Mouse (Mus musculus): ENCODE data around the gene Dhx36.
A peak's percentile ranks its signal among the peaks of the same experiment; 100 is the strongest.

Dhx36 gene

GRCm38 (mm10) chr3:62506488-62507205, at the start of gene Dhx36:
TSS of gene Dhx36 (minus strand) at chr3:62507004.
- peak; percentile 97 for DNase-seq (ENCODE audit: low read depth, low spot score)

GRCm38 (mm10) chr3:62527593-62527992, 20.8 kb upstream of the Dhx36 start:
- no peak for DNase-seq (ENCODE audit: low read depth, low spot score)

- no peak for DNase-seq (ENCODE audit: low read depth, low spot score)
Observed at GRCm38 (mm10) chr3:62527160-62527559, 20.4 kb upstream of the Dhx36 start.

GRCm38 (mm10) chr3:62507206-62507647, 423 bp upstream of the Dhx36 start:
- DNase-seq (ENCODE audit: low read depth, low spot score): no peak

- no peak for DNase-seq (ENCODE audit: low read depth, low spot score)
Observed at GRCm38 (mm10) chr3:62505166-62505900, 1.5 kb downstream of the Dhx36 start.

- DNase-seq (ENCODE audit: low read depth, low spot score): no peak
Observed at GRCm38 (mm10) chr3:62499327-62499726, 7.5 kb downstream of the Dhx36 start.

GRCm38 (mm10) chr3:62492568-62492967, 14.2 kb downstream of the Dhx36 start:
- DNase-seq (ENCODE audit: low read depth, low spot score): no peak

- DNase-seq (ENCODE audit: low read depth, low spot score): no peak
Observed at GRCm38 (mm10) chr3:62484340-62484739, 22.5 kb downstream of the Dhx36 start.

GRCm38 (mm10) chr3:62470179-62470578, 36.6 kb downstream of the Dhx36 start:
- no peak for DNase-seq (ENCODE audit: low read depth, low spot score)

GRCm38 (mm10) chr3:62464276-62464675, 42.5 kb downstream of the Dhx36 start:
- no peak for DNase-seq (ENCODE audit: low read depth, low spot score)

- DNase-seq (ENCODE audit: low read depth, low spot score): peak; percentile 61
Observed at GRCm38 (mm10) chr3:62459483-62459882, 47.3 kb downstream of the Dhx36 start.

GRCm38 (mm10) chr3:62458284-62459013, 48.4 kb downstream of the Dhx36 start:
- DNase-seq (ENCODE audit: low read depth, low spot score): peak; percentile 53

- DNase-seq (ENCODE audit: low read depth, low spot score): no peak
Observed at GRCm38 (mm10) chr3:62455854-62456253, 51.0 kb downstream of the Dhx36 start.

GRCm38 (mm10) chr3:62454096-62454495, 52.7 kb downstream of the Dhx36 start:
- DNase-seq (ENCODE audit: low read depth, low spot score): no peak

GRCm38 (mm10) chr3:62452961-62453360, 53.8 kb downstream of the Dhx36 start:
- DNase-seq (ENCODE audit: low read depth, low spot score): no peak

- no peak for DNase-seq (ENCODE audit: low read depth, low spot score)
Observed at GRCm38 (mm10) chr3:62449871-62450496, 56.8 kb downstream of the Dhx36 start.

GRCm38 (mm10) chr3:62447151-62447550, 59.7 kb downstream of the Dhx36 start:
- DNase-seq (ENCODE audit: low read depth, low spot score): no peak

- DNase-seq (ENCODE audit: low read depth, low spot score): no peak
Observed at GRCm38 (mm10) chr3:62446271-62446670, 60.5 kb downstream of the Dhx36 start.

GRCm38 (mm10) chr3:62443582-62444194, 63.1 kb downstream of the Dhx36 start:
- DNase-seq (ENCODE audit: low read depth, low spot score): no peak

GRCm38 (mm10) chr3:62440431-62440969, 66.3 kb downstream of the Dhx36 start:
- no peak for DNase-seq (ENCODE audit: low read depth, low spot score)

- DNase-seq (ENCODE audit: low read depth, low spot score): no peak
Observed at GRCm38 (mm10) chr3:62435923-62436322, 70.9 kb downstream of the Dhx36 start.

Data from forelimb bud, embryonic 11.5 days (tissue).